Mouse (Mus musculus): ENCODE measurements around the gene Chchd4.

DNA sequence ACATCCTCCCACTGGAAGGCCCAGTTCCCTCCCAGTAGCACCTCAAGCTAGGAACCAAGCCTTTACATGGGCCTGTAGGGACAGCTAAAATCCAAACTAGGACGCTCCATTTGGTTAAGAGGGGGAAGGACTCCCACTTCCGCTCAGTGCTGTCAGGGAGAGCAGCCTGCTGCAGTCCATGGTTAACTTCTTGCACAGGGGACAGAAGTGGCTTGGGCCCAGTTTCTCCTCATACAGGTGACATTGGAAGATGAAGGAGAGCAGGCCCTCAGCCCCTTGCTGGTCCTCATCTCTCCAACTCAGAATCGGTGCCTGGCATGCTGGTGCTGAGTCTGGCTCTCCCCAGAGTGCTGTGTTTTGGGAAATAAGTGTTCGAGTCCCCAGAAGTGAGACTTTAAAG, 57.2 kb downstream of the Chchd4 start:
- TF ChIP-seq CTCF (IDR thresholded peaks at IDR 0.05; ENCODE audit: insufficient read depth, low read depth, low read length) (no peak), POLR2A (IDR thresholded peaks at IDR 0.05; ENCODE audit: insufficient read depth, low read depth, low read length) (no peak)

Measured in olfactory bulb, adult 2 months (tissue).